Mouse (Mus musculus): Measurements from ENCODE around the gene Rgs16.

GRCm38 (mm10) chr1:153712633-153713032, 27.5 kb upstream of the Rgs16 start:
- TF ChIP-seq CTCF (IDR thresholded peaks at IDR 0.05; ENCODE audit: control insufficient read depth, insufficient read depth, insufficient read length): no peak
- no peak for TF ChIP-seq FOSL1 (IDR thresholded peaks at IDR 0.05; ENCODE audit: insufficient read depth, low read length, poor library complexity, severe bottlenecking)
- TF ChIP-seq MYOG (IDR thresholded peaks at IDR 0.05; ENCODE audit: control insufficient read depth, extremely low read depth, insufficient read length): no peak
- no peak for TF ChIP-seq USF1 (IDR thresholded peaks at IDR 0.05; ENCODE audit: low read depth)
- no peak for TF ChIP-seq MAX (IDR thresholded peaks at IDR 0.05)

Data from C2C12 (cell line).